In genomic region chr8:104442299-104443124, GRCm38 (mm10) we compare ENCODE assay signal across 7 mouse cellular contexts. TPM values are rescaled to one million over a fixed set of nuclear protein-coding genes. Genes with fewer than 3 reads are reported as not detected.
DNase-seq lines count a peak whose midpoint lies in the region; ATAC-seq and TF ChIP-seq lines count a peak whose summit lies in the region.

Gene Dync1li2, minus strand, starts transcription at chr8:104443047.

- H3K9me3 ChIP-seq in embryonic facial prominence, embryonic 12.5 days = no peaks in the 10 kb centered on the region
- no peaks in the 10 kb centered on the region for H3K9me3 ChIP-seq in limb, embryonic 13.5 days
- H3K9me3 ChIP-seq in midbrain, embryonic 16.5 days (replicated peaks; ENCODE audit: control insufficient read depth, low read length, poor library complexity, severe bottlenecking) = no peaks in the 10 kb centered on the region

- H3K9ac ChIP-seq in embryonic facial prominence, embryonic 12.5 days = peak within 1 kb of the TSS; percentile 91
- H3K9ac ChIP-seq in limb, embryonic 13.5 days = peak within 1 kb of the TSS; percentile 94
- peak within 1 kb of the TSS; percentile 98 for H3K9ac ChIP-seq in midbrain, embryonic 16.5 days (ENCODE audit: low read depth, low read length)

- peak; percentile 75 for ATAC-seq in embryonic facial prominence, embryonic 12.5 days (ENCODE audit: insufficient number of reproducible peaks, insufficient read depth, low FRiP score, low TSS enrichment)
- peak; percentile 91 for ATAC-seq in limb, embryonic 13.5 days (ENCODE audit: low FRiP score, low read depth)
- peak; percentile 90 for ATAC-seq in midbrain, embryonic 16.5 days

- TF ChIP-seq CTCF in kidney, adult 2 months (conservative IDR thresholded peaks at IDR 0.05; ENCODE audit: insufficient read depth, insufficient read length, low read depth, low read length) = peak; percentile 86

- peaks cover 27% of the 10 kb centered on the region for H3K36me3 ChIP-seq in embryonic facial prominence, embryonic 12.5 days
- H3K36me3 ChIP-seq in kidney, adult 2 months (ENCODE audit: control insufficient read depth, insufficient read depth, low read length) = no peaks in the 10 kb centered on the region; the same call in 1 of the 2 replicates
- H3K36me3 ChIP-seq in limb, embryonic 13.5 days = peaks cover 32% of the 10 kb centered on the region
- H3K36me3 ChIP-seq in midbrain, embryonic 16.5 days (ENCODE audit: control insufficient read depth, insufficient read depth, low read length) = peaks cover 16% of the 10 kb centered on the region

- peak; percentile 94 for DNase-seq in adrenal gland, postnatal 25 days
- peak; percentile 92 to 97 for DNase-seq in heart, adult 18-20 months
- DNase-seq in kidney, adult 2 months = peak; percentile 94
- DNase-seq in spleen, postnatal 10 days (ENCODE audit: low spot score in 2 of 2) = peak; percentile 94 to 96

- peak within 1 kb of the TSS; percentile 92 for H3K4me3 ChIP-seq in embryonic facial prominence, embryonic 12.5 days
- H3K4me3 ChIP-seq in kidney, adult 2 months (ENCODE audit: insufficient read depth, low read depth, low read length) = peak within 1 kb of the TSS; percentile 94
- H3K4me3 ChIP-seq in limb, embryonic 13.5 days = peak within 1 kb of the TSS; percentile 92
- peak within 1 kb of the TSS; percentile 96 for H3K4me3 ChIP-seq in midbrain, embryonic 16.5 days (ENCODE audit: low read depth, low read length)

- no peak for TF ChIP-seq POLR2A in kidney, adult 2 months (IDR thresholded peaks at IDR 0.05; ENCODE audit: low read depth, low read length)

- peak within 1 kb of the TSS; percentile 76 for H3K4me2 ChIP-seq in embryonic facial prominence, embryonic 12.5 days (replicated peaks)
- peak within 1 kb of the TSS; percentile 91 for H3K4me2 ChIP-seq in limb, embryonic 13.5 days (replicated peaks)
- H3K4me2 ChIP-seq in midbrain, embryonic 16.5 days (ENCODE audit: low read length) = peak within 1 kb of the TSS; percentile 93

- under 1% methylated on average over 75 of the region's 75 CpGs for WGBS in embryonic facial prominence, embryonic 12.5 days
- WGBS in kidney, adult 2 months = under 1% methylated on average over 75 of the region's 75 CpGs
- under 1% methylated on average over 75 of the region's 75 CpGs for WGBS in limb, embryonic 13.5 days
- under 1% methylated on average over 75 of the region's 75 CpGs for WGBS in midbrain, embryonic 16.5 days

- H3K27ac ChIP-seq in embryonic facial prominence, embryonic 12.5 days = peak within 1 kb of the TSS; percentile 88
- peak within 1 kb of the TSS; percentile 100 for H3K27ac ChIP-seq in kidney, adult 2 months (ENCODE audit: insufficient read depth, low read depth, low read length)
- H3K27ac ChIP-seq in limb, embryonic 13.5 days = peak within 1 kb of the TSS; percentile 76
- peak within 1 kb of the TSS; percentile 96 for H3K27ac ChIP-seq in midbrain, embryonic 16.5 days (ENCODE audit: low read length)

- H3K27me3 ChIP-seq in embryonic facial prominence, embryonic 12.5 days = no peaks in the 10 kb centered on the region
- H3K27me3 ChIP-seq in kidney, adult 2 months (replicated peaks; ENCODE audit: control insufficient read depth, insufficient read depth, low read length) = no peaks in the 10 kb centered on the region
- no peaks in the 10 kb centered on the region for H3K27me3 ChIP-seq in limb, embryonic 13.5 days
- no peaks in the 10 kb centered on the region for H3K27me3 ChIP-seq in midbrain, embryonic 16.5 days (ENCODE audit: control insufficient read depth, insufficient read depth, low read depth, low read length)

- peaks cover 10% of the 10 kb centered on the region for H3K4me1 ChIP-seq in embryonic facial prominence, embryonic 12.5 days
- peaks cover 8% of the 10 kb centered on the region for H3K4me1 ChIP-seq in kidney, adult 2 months (ENCODE audit: control insufficient read depth, insufficient read depth, low read length)
- H3K4me1 ChIP-seq in limb, embryonic 13.5 days = peaks cover 16% of the 10 kb centered on the region
- H3K4me1 ChIP-seq in midbrain, embryonic 16.5 days (ENCODE audit: control insufficient read depth, insufficient read depth, low read length) = peaks cover 17% of the 10 kb centered on the region

RNA-seq across cellular contexts. Expression of gene Dync1li2, which starts in this region (rescaled TPM):
- total RNA-seq in adrenal gland, postnatal 25 days (2021) = 138 and 198 TPM in 2 replicates
- polyA plus RNA-seq in embryonic facial prominence, embryonic 12.5 days (2016; fragmentation: Nextera tagmentation; extraction: Ambion mirVana) = 87.3 and 89.1 TPM in 2 replicates
- 10 to 100 TPM; 89.0 to 94.5 TPM for total RNA-seq in heart, adult 18-20 months (2021)
- polyA plus RNA-seq in kidney, adult 2 months (2012; rRNA removed) = 14.7 and 20.3 TPM in 2 replicates
- 64.7 and 65.5 TPM in 2 replicates for polyA plus RNA-seq in limb, embryonic 13.5 days (2015; fragmentation: Nextera tagmentation; extraction: Ambion mirVana)
- 114 and 136 TPM in 2 replicates for polyA plus RNA-seq in midbrain, embryonic 16.5 days (2015; fragmentation: Nextera tagmentation; extraction: Ambion mirVana)

Comparison
In these comparisons a context has a peak if more than half of its experiments do, and no peak if none do; other contexts are left out.
1. Peak in every context shown above with its lines: DNase-seq, ATAC-seq, H3K4me3 ChIP-seq and H3K27ac ChIP-seq.